Mouse (Mus musculus): ENCODE measurements around the gene Wnk2. TPM values are rescaled to one million over a fixed set of nuclear protein-coding genes. Genes with fewer than 3 reads are reported as not detected.

Wnk2 gene
- polyA plus RNA-seq, 1 experiment = not detected

DNA sequence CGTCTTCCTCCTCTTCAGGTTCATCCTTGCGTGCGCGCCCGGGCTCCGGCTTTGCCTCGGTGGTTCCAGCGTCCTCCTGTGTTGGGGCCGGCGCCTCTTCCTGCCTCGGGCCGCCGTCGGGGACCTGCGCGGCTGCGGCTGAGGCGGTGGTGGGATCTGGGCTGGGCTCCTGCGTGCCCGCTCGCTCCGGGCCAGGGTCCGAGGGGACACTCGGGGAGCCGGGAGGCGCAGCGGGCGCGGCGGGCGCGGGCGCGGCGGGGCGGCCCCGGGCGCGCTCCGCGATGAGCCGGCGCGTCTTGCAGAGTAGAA, 1.2 kb downstream of the Wnk2 start:
- TF ChIP-seq POLR2A (IDR thresholded peaks at IDR 0.05; ENCODE audit: low read depth, low read length) (no peak), CTCF (IDR thresholded peaks at IDR 0.05; ENCODE audit: borderline replicate concordance, insufficient read depth, low read length) (no peak)
- Histone ChIP-seq H3K27ac (ENCODE audit: insufficient read depth, low read length) (no peak overlapping the region), H3K4me3 (ENCODE audit: insufficient read depth, low read length) (no peak overlapping the region), H3K4me1 (ENCODE audit: control insufficient read depth, insufficient read depth, low read length) (no peaks in the 10 kb centered on the region)

DNA sequence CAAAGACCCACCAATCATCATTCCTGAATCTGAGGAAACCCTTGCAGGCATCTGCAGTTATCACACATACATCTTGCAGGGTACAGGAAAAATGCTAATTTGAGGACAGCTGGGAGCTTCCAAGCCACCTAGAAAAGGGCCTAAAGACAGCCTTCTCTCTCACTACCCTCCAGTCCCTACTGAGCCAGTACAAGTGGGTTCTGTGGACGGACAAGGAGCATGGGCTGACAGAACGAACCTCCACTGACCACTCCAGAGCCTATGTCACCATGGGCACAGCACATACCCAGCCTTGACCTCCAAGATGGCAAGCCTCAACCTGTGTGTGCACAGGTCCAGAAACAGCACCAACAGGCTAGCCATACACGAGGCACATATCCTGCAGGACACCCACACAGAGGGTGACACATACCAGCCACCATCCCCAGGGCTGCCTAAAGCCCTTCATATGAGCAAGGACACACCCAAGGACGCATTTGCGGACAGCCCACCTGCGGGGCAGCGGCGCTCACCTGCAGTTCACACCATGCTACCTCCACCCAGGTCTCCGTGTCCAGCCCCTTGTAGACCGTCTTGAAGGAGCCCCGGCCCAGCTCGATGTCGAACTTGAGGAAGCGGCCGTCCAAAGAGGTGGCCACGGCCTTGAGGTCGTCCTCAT, 1.6 kb downstream of the Wnk2 start:
- Histone ChIP-seq H3K27ac (ENCODE audit: insufficient read depth, low read length) (no peak overlapping the region), H3K4me3 (ENCODE audit: insufficient read depth, low read length) (no peak overlapping the region), H3K4me1 (ENCODE audit: control insufficient read depth, insufficient read depth, low read length) (no peaks in the 10 kb centered on the region)
- TF ChIP-seq POLR2A (IDR thresholded peaks at IDR 0.05; ENCODE audit: low read depth, low read length) (no peak), CTCF (IDR thresholded peaks at IDR 0.05; ENCODE audit: borderline replicate concordance, insufficient read depth, low read length) (no peak)

DNA sequence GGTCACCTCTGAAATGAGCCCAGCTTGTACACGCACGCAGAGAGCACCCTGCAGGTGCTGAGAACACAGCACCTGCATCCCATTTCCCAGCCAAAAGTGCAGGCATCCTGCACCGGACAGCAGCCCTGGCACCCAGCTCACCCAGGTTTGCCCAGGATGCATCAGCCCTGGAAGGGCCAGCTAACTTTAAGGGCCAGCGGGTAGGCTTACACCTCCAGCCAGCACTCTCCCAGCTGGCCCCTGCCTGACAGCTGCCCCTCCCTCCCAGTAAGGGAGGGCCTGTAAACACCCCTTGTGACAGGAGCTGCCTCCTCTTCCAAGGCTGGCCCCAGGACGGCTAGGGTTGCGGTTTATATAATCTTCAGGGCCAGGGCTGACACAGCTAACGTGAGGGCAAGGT, 2.4 kb downstream of the Wnk2 start:
- TF ChIP-seq CTCF (IDR thresholded peaks at IDR 0.05; ENCODE audit: borderline replicate concordance, insufficient read depth, low read length) (no peak), POLR2A (IDR thresholded peaks at IDR 0.05; ENCODE audit: low read depth, low read length) (no peak)
- Histone ChIP-seq H3K27ac (ENCODE audit: insufficient read depth, low read length) (no peak overlapping the region), H3K4me3 (ENCODE audit: insufficient read depth, low read length) (no peak overlapping the region), H3K4me1 (ENCODE audit: control insufficient read depth, insufficient read depth, low read length) (no peaks in the 10 kb centered on the region)

DNA sequence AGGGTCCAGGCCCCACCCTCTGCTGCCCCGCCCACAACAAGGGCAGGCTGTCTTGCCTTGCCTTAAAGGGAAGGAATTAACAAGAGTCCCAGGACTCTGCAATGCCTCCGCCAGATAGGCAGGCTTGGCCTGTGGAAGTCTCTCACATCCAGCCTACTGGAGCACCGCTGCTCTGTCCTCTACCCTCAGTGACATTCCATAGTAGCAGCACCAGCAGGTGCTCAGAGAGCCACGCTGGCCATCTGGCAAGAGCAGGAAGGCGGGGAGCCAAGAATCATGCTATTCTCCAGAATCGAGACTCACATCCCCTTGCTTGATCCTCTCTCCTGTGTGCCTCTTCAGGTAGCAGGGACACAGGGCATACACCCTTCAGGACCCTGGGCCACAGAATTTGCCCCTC, 3.4 kb downstream of the Wnk2 start:
- Histone ChIP-seq H3K4me3 (ENCODE audit: insufficient read depth, low read length) (no peak overlapping the region), H3K27ac (ENCODE audit: insufficient read depth, low read length) (no peak overlapping the region), H3K4me1 (ENCODE audit: control insufficient read depth, insufficient read depth, low read length) (no peaks in the 10 kb centered on the region)
- TF ChIP-seq CTCF (IDR thresholded peaks at IDR 0.05; ENCODE audit: borderline replicate concordance, insufficient read depth, low read length) = no peak

DNA sequence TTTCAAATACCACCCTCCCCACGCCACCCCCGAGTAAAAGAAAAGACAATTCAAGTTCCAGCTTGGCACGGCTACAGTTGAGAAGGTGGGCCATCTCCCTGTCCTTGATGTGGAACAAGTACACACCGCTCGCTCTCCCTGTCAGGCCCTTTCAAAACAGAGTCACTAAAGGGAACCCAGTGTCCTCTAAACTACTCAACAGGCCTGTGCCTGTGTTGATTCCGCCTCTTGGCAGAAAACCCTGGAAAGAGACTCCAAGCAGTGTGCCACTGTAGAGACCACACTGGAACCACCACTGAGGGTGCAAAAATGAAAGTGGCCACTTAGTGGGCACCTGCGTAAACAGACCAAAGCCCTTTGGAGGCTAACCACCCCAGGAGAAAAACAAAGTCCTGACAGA, 4.5 kb downstream of the Wnk2 start:
- no peak overlapping the region for H3K4me3 ChIP-seq (ENCODE audit: insufficient read depth, low read length)
- no peaks in the 10 kb centered on the region for H3K4me1 ChIP-seq (ENCODE audit: control insufficient read depth, insufficient read depth, low read length)
- H3K27ac ChIP-seq (ENCODE audit: insufficient read depth, low read length) = no peak overlapping the region
- TF ChIP-seq POLR2A (IDR thresholded peaks at IDR 0.05; ENCODE audit: low read depth, low read length) (no peak), CTCF (IDR thresholded peaks at IDR 0.05; ENCODE audit: borderline replicate concordance, insufficient read depth, low read length) (no peak)

DNA sequence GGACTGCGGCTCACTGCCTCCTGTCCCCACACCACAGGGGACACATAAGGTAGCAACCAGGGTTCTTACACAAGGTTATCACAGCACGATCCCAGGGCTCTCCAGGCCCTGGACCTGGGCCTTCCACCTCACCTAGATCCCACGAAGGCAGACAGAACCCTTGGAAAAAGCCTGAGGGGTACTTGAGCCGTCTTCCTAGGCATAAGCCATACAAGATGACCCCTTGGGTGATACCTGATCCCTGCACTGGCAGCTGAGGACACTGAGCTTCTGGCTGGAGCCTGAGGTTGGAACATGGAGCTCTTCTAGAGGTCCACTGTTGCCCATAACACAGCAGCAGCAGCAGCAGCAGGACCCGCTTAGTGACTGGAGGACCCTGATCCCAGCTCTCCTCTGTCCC, 5.4 kb downstream of the Wnk2 start:
- no peak overlapping the region for H3K4me3 ChIP-seq (ENCODE audit: insufficient read depth, low read length)
- no peak overlapping the region for H3K27ac ChIP-seq (ENCODE audit: insufficient read depth, low read length)
- TF ChIP-seq CTCF (IDR thresholded peaks at IDR 0.05; ENCODE audit: borderline replicate concordance, insufficient read depth, low read length) (no peak), POLR2A (IDR thresholded peaks at IDR 0.05; ENCODE audit: low read depth, low read length) (no peak)
- H3K4me1 ChIP-seq (ENCODE audit: control insufficient read depth, insufficient read depth, low read length) = no peaks in the 10 kb centered on the region

DNA sequence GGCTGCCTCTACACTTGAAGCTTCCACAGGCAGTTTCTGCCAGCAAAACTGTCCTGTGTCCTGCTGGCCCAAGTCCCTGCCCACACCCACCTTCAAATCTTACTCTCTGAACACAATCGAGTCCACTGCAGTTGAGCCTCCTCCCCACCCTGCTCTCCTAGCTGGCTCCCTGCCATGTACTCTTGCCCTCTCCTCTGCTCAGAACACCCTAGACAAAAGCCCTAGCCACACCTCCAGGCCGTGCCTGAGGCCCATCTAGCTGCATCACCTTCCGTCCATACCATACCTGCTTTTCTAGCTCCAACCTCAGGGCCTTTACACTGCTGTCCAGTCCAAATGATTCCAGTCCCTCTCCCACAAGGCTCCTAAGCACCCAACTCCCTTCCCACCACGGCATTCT, 7.2 kb downstream of the Wnk2 start:
- Histone ChIP-seq H3K4me3 (ENCODE audit: insufficient read depth, low read length) (no peak overlapping the region), H3K27ac (ENCODE audit: insufficient read depth, low read length) (no peak overlapping the region), H3K4me1 (ENCODE audit: control insufficient read depth, insufficient read depth, low read length) (no peaks in the 10 kb centered on the region)
- TF ChIP-seq POLR2A (IDR thresholded peaks at IDR 0.05; ENCODE audit: low read depth, low read length) (no peak), CTCF (IDR thresholded peaks at IDR 0.05; ENCODE audit: borderline replicate concordance, insufficient read depth, low read length) (no peak)

DNA sequence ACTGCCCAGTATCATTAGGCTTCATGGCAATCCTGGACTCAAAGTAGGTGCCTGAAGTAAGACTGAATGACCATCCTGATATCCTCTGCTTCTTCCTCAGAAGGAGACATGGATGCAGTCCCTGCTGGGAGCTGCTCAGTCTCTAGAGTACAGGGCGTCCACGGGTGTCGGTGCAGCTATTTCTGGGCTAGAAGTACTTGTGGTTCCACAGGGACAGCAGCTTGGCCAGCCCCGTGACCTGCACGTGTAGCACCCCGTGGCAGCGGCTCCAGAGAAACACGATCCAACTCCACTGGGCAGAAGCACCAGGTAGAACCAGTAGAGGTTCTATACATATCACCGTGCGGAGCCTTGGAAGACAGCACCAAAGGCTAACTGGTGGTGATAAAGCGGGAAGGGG, 13.3 kb downstream of the Wnk2 start:
- Histone ChIP-seq H3K4me1 (ENCODE audit: control insufficient read depth, insufficient read depth, low read length) (no peaks in the 10 kb centered on the region), H3K27ac (ENCODE audit: insufficient read depth, low read length) (no peak overlapping the region), H3K4me3 (ENCODE audit: insufficient read depth, low read length) (no peak overlapping the region)
- TF ChIP-seq CTCF (IDR thresholded peaks at IDR 0.05; ENCODE audit: borderline replicate concordance, insufficient read depth, low read length) = no peak
- no peak for TF ChIP-seq POLR2A (IDR thresholded peaks at IDR 0.05; ENCODE audit: low read depth, low read length)

DNA sequence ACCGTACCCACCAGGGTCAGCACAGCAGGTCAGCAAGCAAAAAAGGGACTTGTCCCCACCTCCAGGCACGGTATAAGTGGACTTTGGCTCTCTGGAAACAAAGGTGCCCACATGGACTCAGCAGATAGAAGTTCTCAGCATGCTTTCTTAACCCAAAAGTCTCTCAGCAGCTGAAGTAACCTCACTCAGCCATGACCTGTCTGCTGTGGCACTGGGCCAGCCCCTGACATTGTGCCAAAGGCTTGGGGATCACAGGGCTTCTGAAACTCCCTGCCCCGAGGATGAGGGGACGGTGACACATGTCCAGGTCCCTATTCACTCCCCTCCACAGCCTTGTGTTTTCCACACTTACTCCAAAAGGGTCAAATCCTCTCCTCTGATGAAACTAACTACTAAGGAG, 14.7 kb downstream of the Wnk2 start:
- Histone ChIP-seq H3K27ac (ENCODE audit: insufficient read depth, low read length) (no peak overlapping the region), H3K4me3 (ENCODE audit: insufficient read depth, low read length) (no peak overlapping the region), H3K4me1 (ENCODE audit: control insufficient read depth, insufficient read depth, low read length) (no peaks in the 10 kb centered on the region)
- no peak for TF ChIP-seq CTCF (IDR thresholded peaks at IDR 0.05; ENCODE audit: borderline replicate concordance, insufficient read depth, low read length)
- TF ChIP-seq POLR2A (IDR thresholded peaks at IDR 0.05; ENCODE audit: low read depth, low read length) = no peak

DNA sequence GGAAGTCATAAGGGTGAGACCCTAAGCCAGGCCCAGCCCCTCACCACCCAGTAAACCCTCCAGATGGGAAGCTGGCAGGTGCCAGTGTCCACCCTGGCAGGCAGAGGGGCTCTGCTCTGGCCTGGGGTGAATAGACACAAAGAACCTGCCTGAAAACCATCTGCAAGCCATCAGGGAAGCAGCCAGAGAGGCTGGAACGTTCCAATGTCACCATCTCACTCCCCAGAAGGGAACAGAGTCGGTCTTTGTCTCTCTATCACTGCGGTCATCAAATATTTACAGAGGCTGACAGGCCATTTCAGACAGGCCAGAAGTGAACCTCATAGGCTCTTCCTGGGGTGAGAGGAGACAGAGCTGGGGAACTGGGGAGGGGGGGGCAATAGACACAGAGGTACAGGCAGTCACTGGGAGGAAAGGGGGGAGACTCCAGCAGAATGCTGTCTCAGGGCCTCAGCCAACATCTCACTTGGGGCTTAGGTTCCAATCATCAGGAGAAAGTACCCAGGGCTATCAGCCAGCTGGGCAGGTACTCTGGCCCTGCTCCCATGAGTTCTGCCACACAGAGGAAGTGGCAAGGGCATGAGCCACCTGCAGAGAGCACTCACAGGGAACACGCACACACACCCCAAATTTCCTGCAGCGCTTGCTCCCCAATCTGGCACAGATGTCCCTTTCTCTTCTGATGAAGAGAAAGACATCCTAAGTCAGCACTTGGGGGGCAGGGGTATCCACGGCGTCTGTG, 15.7 kb downstream of the Wnk2 start:
- no peak overlapping the region for H3K27ac ChIP-seq (ENCODE audit: insufficient read depth, low read length)
- no peaks in the 10 kb centered on the region for H3K4me1 ChIP-seq (ENCODE audit: control insufficient read depth, insufficient read depth, low read length)
- H3K4me3 ChIP-seq (ENCODE audit: insufficient read depth, low read length) = no peak overlapping the region
- no peak for TF ChIP-seq CTCF (IDR thresholded peaks at IDR 0.05; ENCODE audit: borderline replicate concordance, insufficient read depth, low read length)
- no peak for TF ChIP-seq POLR2A (IDR thresholded peaks at IDR 0.05; ENCODE audit: low read depth, low read length)

Measured in embryonic fibroblast, embryonic 13.5 days (primary cell).